Mouse (Mus musculus) MEL (cell line): ENCODE data around the gene Ccr1l1. TPM values are rescaled to one million over a fixed set of nuclear protein-coding genes. Genes with fewer than 3 reads are reported as not detected.
A peak's percentile ranks its signal among the peaks of the same experiment; 100 is the strongest.

Source experiments
- DNase-seq: peaks from one replicate; pipeline ENCODE4 v3.0.0; 2011; ENCODE audit warnings: low read depth, low spot score
- H3K27ac ChIP-seq: 2 replicates; pipeline ENCODE4 v1.5.1; 2012; ENCODE audit warnings: low read depth, mild to moderate bottlenecking, control low read depth, low read length, moderate library complexity; ENCODE audit not compliant: control insufficient read depth
- H3K27me3 ChIP-seq, 2 experiments: fragments of 150-350 bp in 1 of 2; sonication (generic) in 1 of 2; 2 replicates each; pipeline ENCODE4 v1.6.1; 2012; ENCODE audit warnings: low read length in 2 of 2, mild to moderate bottlenecking in 2 of 2, improper control_type of control experiment in 1 of 2, moderate library complexity in 1 of 2; ENCODE audit not compliant: insufficient read depth in 2 of 2, control insufficient read depth in 1 of 2
- H3K36me3 ChIP-seq, 2 experiments: 2 replicates each; pipeline ENCODE4 v1.6.1; 2012 to 2014; ENCODE audit warnings: low read length in 2 of 2, improper control_type of control experiment in 1 of 2, inconsistent platforms in 1 of 2, mild to moderate bottlenecking in 1 of 2; ENCODE audit not compliant: insufficient read depth in 2 of 2, control insufficient read depth in 1 of 2
- H3K4me1 ChIP-seq, 2 experiments: fragments of 150-350 bp in 1 of 2; sonication (generic) in 1 of 2; 2 replicates each; pipeline ENCODE4 v1.6.1; 2012; ENCODE audit warnings: low read length in 2 of 2, improper control_type of control experiment in 1 of 2, mild to moderate bottlenecking in 1 of 2; ENCODE audit not compliant: insufficient read depth in 2 of 2, control insufficient read depth in 1 of 2
- H3K4me3 ChIP-seq, 2 experiments: fragments of 150-350 bp in 1 of 2; sonication (generic) in 1 of 2; 2 replicates each; pipeline ENCODE4 v1.5.1; 2012; ENCODE audit warnings: low read depth in 2 of 2, low read length in 2 of 2, mild to moderate bottlenecking in 2 of 2, moderate library complexity in 2 of 2, control low read depth in 1 of 2, improper control_type of control experiment in 1 of 2; ENCODE audit not compliant: control insufficient read depth in 1 of 2, insufficient read depth in 1 of 2
- H3K79me2 ChIP-seq: 2 replicates; pipeline ENCODE4 v1.6.1; 2012; ENCODE audit warnings: mild to moderate bottlenecking, low read length, moderate library complexity; ENCODE audit not compliant: control insufficient read depth, poor library complexity, insufficient read depth
- H3K9ac ChIP-seq: 2 replicates; pipeline ENCODE4 v1.6.1; 2012; ENCODE audit warnings: low read depth, mild to moderate bottlenecking, control low read depth, low read length, moderate library complexity; ENCODE audit not compliant: control insufficient read depth, poor library complexity, severe bottlenecking
- H3K9me3 ChIP-seq: fragments of 150-350 bp; sonication (generic); replicated peaks from 2 replicates; pipeline ENCODE4 v1.6.1; 2012; ENCODE audit warnings: mild to moderate bottlenecking, low read length, improper control_type of control experiment, moderate library complexity; ENCODE audit not compliant: insufficient read depth
- BHLHE40 ChIP-seq: IDR thresholded peaks from 2 replicates; pipeline ENCODE4 v1.6.1; 2012; ENCODE audit warnings: low read depth, mild to moderate bottlenecking, inconsistent platforms, low read length, improper control_type of control experiment, borderline replicate concordance
- CHD1 ChIP-seq: IDR thresholded peaks from 2 replicates; pipeline ENCODE4 v1.6.1; 2012; ENCODE audit warnings: low read depth, mild to moderate bottlenecking, inconsistent platforms, low read length, improper control_type of control experiment
- CHD2 ChIP-seq: IDR thresholded peaks from 2 replicates; pipeline ENCODE4 v1.6.1; 2011; ENCODE audit warnings: low read length, improper control_type of control experiment
- CTCF ChIP-seq, 3 experiments: IDR thresholded peaks in 2 of 3; conservative IDR thresholded peaks in 1 of 3; 2 replicates each; pipeline ENCODE4 v1.5.1; 2011 to 2012; ENCODE audit warnings: low read length in 3 of 3, low read depth in 2 of 3, mild to moderate bottlenecking in 2 of 3, improper control_type of control experiment in 1 of 3, inconsistent platforms in 1 of 3, mixed read lengths in 1 of 3, moderate library complexity in 1 of 3; ENCODE audit not compliant: control insufficient read depth in 1 of 3, insufficient read depth in 1 of 3, poor library complexity in 1 of 3, severe bottlenecking in 1 of 3
- ELF1 ChIP-seq: IDR thresholded peaks from 2 replicates; pipeline ENCODE4 v1.6.1; 2014; ENCODE audit warnings: low read depth, mild to moderate bottlenecking, inconsistent platforms, low read length, improper control_type of control experiment, moderate library complexity
- EP300 ChIP-seq, 2 experiments: IDR thresholded peaks; 2 replicates each; pipeline ENCODE4 v1.6.1; 2011; ENCODE audit warnings: improper control_type of control experiment in 2 of 2, low read length in 2 of 2, low read depth in 1 of 2, mild to moderate bottlenecking in 1 of 2
- ETS1 ChIP-seq: IDR thresholded peaks from 2 replicates; pipeline ENCODE4 v1.6.1; 2012; ENCODE audit warnings: low read depth, mild to moderate bottlenecking, inconsistent platforms, low read length, improper control_type of control experiment, moderate library complexity
- GABPA ChIP-seq: IDR thresholded peaks from 2 replicates; pipeline ENCODE4 v1.6.1; 2012; ENCODE audit warnings: low read depth, mild to moderate bottlenecking, inconsistent platforms, low read length, improper control_type of control experiment, moderate library complexity
- GATA1 ChIP-seq: IDR thresholded peaks from 2 replicates; pipeline ENCODE4 v1.6.1; 2011; ENCODE audit warnings: low read depth, low read length, improper control_type of control experiment
- HCFC1 ChIP-seq: IDR thresholded peaks from 2 replicates; pipeline ENCODE4 v1.6.1; 2012; ENCODE audit warnings: low read depth, mild to moderate bottlenecking, inconsistent platforms, low read length, improper control_type of control experiment, moderate library complexity
- JUND ChIP-seq: IDR thresholded peaks from 2 replicates; pipeline ENCODE4 v1.6.1; 2011; ENCODE audit warnings: low read depth, mild to moderate bottlenecking, improper control_type of control experiment, low read length
- KAT2A ChIP-seq: conservative IDR thresholded peaks from 2 replicates; pipeline ENCODE4 v1.6.1; 2012; ENCODE audit warnings: low read depth, low read length, improper control_type of control experiment, inconsistent platforms
- MAX ChIP-seq: IDR thresholded peaks from 2 replicates; pipeline ENCODE4 v1.6.1; 2011; ENCODE audit warnings: low read length, improper control_type of control experiment
- MAZ ChIP-seq: IDR thresholded peaks from 2 replicates; pipeline ENCODE4 v1.6.1; 2012; ENCODE audit warnings: low read depth, mild to moderate bottlenecking, inconsistent platforms, low read length, improper control_type of control experiment
- MEF2A ChIP-seq: IDR thresholded peaks from 2 replicates; pipeline ENCODE4 v1.6.1; 2014; ENCODE audit warnings: low read depth, mild to moderate bottlenecking, inconsistent platforms, low read length, improper control_type of control experiment; ENCODE audit not compliant: poor library complexity, insufficient replicate concordance, severe bottlenecking; ENCODE audit errors: extremely low read depth
- MXI1 ChIP-seq: IDR thresholded peaks from 2 replicates; pipeline ENCODE4 v1.6.1; 2011; ENCODE audit warnings: mild to moderate bottlenecking, low read depth, low read length, improper control_type of control experiment
- NELFE ChIP-seq: IDR thresholded peaks from 2 replicates; pipeline ENCODE4 v1.6.1; 2011; ENCODE audit warnings: low read depth, low read length, improper control_type of control experiment
- NRF1 ChIP-seq: IDR thresholded peaks from 2 replicates; pipeline ENCODE4 v1.6.1; 2014; ENCODE audit warnings: low read depth, mild to moderate bottlenecking, inconsistent platforms, low read length, improper control_type of control experiment, moderate library complexity; ENCODE audit not compliant: poor library complexity, insufficient read depth, severe bottlenecking
- POLR2A ChIP-seq, 2 experiments: IDR thresholded peaks; 2 replicates each; pipeline ENCODE4 v1.6.1; 2011 to 2012; ENCODE audit warnings: low read length in 2 of 2, mild to moderate bottlenecking in 2 of 2, control low read depth in 1 of 2, improper control_type of control experiment in 1 of 2, low read depth in 1 of 2, moderate library complexity in 1 of 2; ENCODE audit not compliant: control insufficient read depth in 1 of 2, insufficient read depth in 1 of 2, poor library complexity in 1 of 2
- POLR2AphosphoS2 ChIP-seq: IDR thresholded peaks from 2 replicates; pipeline ENCODE4 v1.6.1; 2011; ENCODE audit warnings: low read length, improper control_type of control experiment
- RAD21 ChIP-seq: IDR thresholded peaks from 2 replicates; pipeline ENCODE4 v1.6.1; 2011; ENCODE audit warnings: mild to moderate bottlenecking, low read depth, low read length, improper control_type of control experiment
- SMC3 ChIP-seq: IDR thresholded peaks from 2 replicates; pipeline ENCODE4 v1.6.1; 2011; ENCODE audit warnings: low read depth, low read length, improper control_type of control experiment
- TCF12 ChIP-seq: IDR thresholded peaks from 2 replicates; pipeline ENCODE4 v1.6.1; 2014; ENCODE audit warnings: low read depth, mild to moderate bottlenecking, inconsistent platforms, low read length, improper control_type of control experiment, moderate library complexity
- USF1 ChIP-seq: IDR thresholded peaks from 2 replicates; pipeline ENCODE4 v1.6.1; 2014; ENCODE audit warnings: low read depth, mild to moderate bottlenecking, inconsistent platforms, low read length, improper control_type of control experiment, moderate library complexity
- USF2 ChIP-seq, 2 experiments: IDR thresholded peaks; 2 replicates each; pipeline ENCODE4 v1.6.1; 2011 to 2012; ENCODE audit warnings: improper control_type of control experiment in 2 of 2, low read length in 2 of 2, borderline replicate concordance in 1 of 2, inconsistent platforms in 1 of 2, low read depth in 1 of 2, mild to moderate bottlenecking in 1 of 2; ENCODE audit not compliant: insufficient read depth in 1 of 2
- ZC3H11A ChIP-seq: IDR thresholded peaks from 2 replicates; pipeline ENCODE4 v1.6.1; 2012; ENCODE audit warnings: low read depth, mild to moderate bottlenecking, inconsistent platforms, low read length, improper control_type of control experiment
- ZMIZ1 ChIP-seq: IDR thresholded peaks from 2 replicates; pipeline ENCODE4 v1.6.1; 2012; ENCODE audit warnings: low read depth, mild to moderate bottlenecking, inconsistent platforms, low read length, improper control_type of control experiment, moderate library complexity
- ZNF384 ChIP-seq: IDR thresholded peaks from 2 replicates; pipeline ENCODE4 v1.6.1; 2012; ENCODE audit warnings: low read depth, mild to moderate bottlenecking, inconsistent platforms, low read length, improper control_type of control experiment
- polyA plus RNA-seq, 2 experiments: library from polyadenylated mRNA; stranded (reverse) in 1 of 2; unstranded in 1 of 2; fragments of >175 nt in 1 of 2; fragments of >200 nt in 1 of 2; gene quantifications; 2 replicates each; pipeline versions ENCODE4 v1.2.1 to v1.2.4; 2012; ENCODE audit warnings: low replicate concordance in 2 of 2, low read depth in 1 of 2; ENCODE audit not compliant: insufficient read length in 2 of 2, insufficient read depth in 1 of 2, missing spikeins in 1 of 2
- total RNA-seq: library from RNA; depleted of rRNA; stranded (reverse); fragments of 300-350 nt; gene quantifications from 2 replicates; pipeline ENCODE4 v1.2.3, GENCODE M21; 2012

Gene Ccr1l1
- total and polyA plus RNA-seq, 3 experiments = not detected

DNA sequence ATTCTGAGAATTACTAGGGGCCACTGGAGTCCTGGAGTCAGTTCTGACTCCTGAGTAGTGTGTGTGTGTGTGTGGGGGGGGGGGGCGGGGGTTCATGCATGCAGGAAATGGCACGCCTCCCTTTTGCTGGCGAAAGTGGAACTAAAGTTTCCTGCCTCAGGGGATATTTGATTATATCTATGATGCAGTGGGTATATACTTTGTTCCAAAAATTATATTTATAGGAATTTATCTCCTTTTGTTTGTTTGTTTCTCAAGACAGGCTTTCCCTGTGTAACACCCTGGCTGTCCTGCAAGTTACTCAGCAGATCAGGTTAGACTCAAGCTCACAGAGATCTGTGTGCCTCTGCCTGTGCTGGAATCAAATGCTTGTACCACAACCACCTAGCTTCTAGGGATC lies 11.5 kb upstream of the Ccr1l1 start:
- peak; percentile 31 for DNase-seq
- no peaks in the 10 kb centered on the region for H3K27me3 ChIP-seq
- no peak overlapping the region; the same call in 1 of the 2 replicates for H3K9ac ChIP-seq
- peak; percentile 30; the same call in 1 of the 2 replicates for TF ChIP-seq ETS1
- no peak for TF ChIP-seq MEF2A
- TF ChIP-seq MAX = no peak
- TF ChIP-seq GABPA = no peak
- TF ChIP-seq SMC3 = no peak
- no peak for TF ChIP-seq NRF1
- TF ChIP-seq ELF1 = no peak
- TF ChIP-seq ZC3H11A = no peak
- no peak for TF ChIP-seq RAD21
- no peak for TF ChIP-seq USF2 (IDR thresholded peaks at IDR 0.05; ENCODE audit: borderline replicate concordance in 1 of 2, insufficient read depth in 1 of 2, low read depth in 1 of 2, low read length in 2 of 2)
- no peak for TF ChIP-seq POLR2A (IDR thresholded peaks at IDR 0.05; ENCODE audit: control insufficient read depth in 1 of 2, insufficient read depth in 1 of 2, low read depth in 1 of 2, low read length in 2 of 2, poor library complexity in 1 of 2)
- TF ChIP-seq CHD1 = no peak
- no peak for TF ChIP-seq GATA1
- peak in 1 of 2 experiments; percentile 33; a peak in 2 of 4 replicates for TF ChIP-seq EP300 (IDR thresholded peaks at IDR 0.05; ENCODE audit: low read depth in 1 of 2, low read length in 2 of 2)
- no peak for TF ChIP-seq POLR2AphosphoS2
- no peak for TF ChIP-seq BHLHE40
- H3K9me3 ChIP-seq = no peaks in the 10 kb centered on the region
- peaks cover 16 to 32% of the 10 kb centered on the region in 2 experiments for H3K4me1 ChIP-seq
- no peak overlapping the region for H3K4me3 ChIP-seq
- peaks cover 0 to 44% of the 10 kb centered on the region in 2 experiments; a peak in 2 of 4 replicates for H3K36me3 ChIP-seq
- no peak overlapping the region for H3K27ac ChIP-seq
- H3K79me2 ChIP-seq = no peaks in the 10 kb centered on the region

- peak; percentile 92 for DNase-seq
- Histone ChIP-seq H3K27ac (peak overlapping the region; percentile 48), H3K4me3 (no peak overlapping the region; a peak in 1 of 4 replicates), H3K36me3 (peaks cover 0 to 67% of the 10 kb centered on the region in 2 experiments; a peak in 2 of 4 replicates), H3K9ac (peak overlapping the region; percentile 20; the same call in 1 of the 2 replicates), H3K79me2 (no peaks in the 10 kb centered on the region), H3K9me3 (no peaks in the 10 kb centered on the region), H3K4me1 (peaks cover 38 to 47% of the 10 kb centered on the region in 2 experiments), H3K27me3 (no peaks in the 10 kb centered on the region)
- no peak for TF ChIP-seq CHD1
- no peak for TF ChIP-seq KAT2A
- peak in 1 of 2 experiments; percentile 82; a peak in 3 of 4 replicates for TF ChIP-seq EP300 (IDR thresholded peaks at IDR 0.05; ENCODE audit: low read depth in 1 of 2, low read length in 2 of 2)
- no peak for TF ChIP-seq NELFE
- TF ChIP-seq JUND = no peak
- 0 out of 2 replicates have a peak, but pooled peaks have one; percentile 39 for TF ChIP-seq HCFC1
- TF ChIP-seq BHLHE40 = no peak
- TF ChIP-seq MXI1 = no peak
- no peak for TF ChIP-seq USF2 (IDR thresholded peaks at IDR 0.05; ENCODE audit: borderline replicate concordance in 1 of 2, insufficient read depth in 1 of 2, low read depth in 1 of 2, low read length in 2 of 2)
- no peak for TF ChIP-seq MEF2A
- TF ChIP-seq USF1 = no peak
- TF ChIP-seq MAX = no peak
- no peak for TF ChIP-seq MAZ
- TF ChIP-seq CTCF (IDR thresholded peaks at IDR 0.05 in 2 of 3, conservative IDR thresholded peaks at IDR 0.05 in 1 of 3; ENCODE audit: control insufficient read depth in 1 of 3, insufficient read depth in 1 of 3, low read depth in 2 of 3, low read length in 3 of 3, poor library complexity in 1 of 3, severe bottlenecking in 1 of 3) = peak in 2 of 3 experiments; percentile 36 to 94; a peak in 4 of 6 replicates
- no peak for TF ChIP-seq POLR2AphosphoS2
- no peak for TF ChIP-seq NRF1
- TF ChIP-seq ZNF384 = no peak
- peak; percentile 76 for TF ChIP-seq TCF12
- peak; percentile 42 for TF ChIP-seq ELF1
- peak; percentile 80 for TF ChIP-seq GATA1
- peak; percentile 95 for TF ChIP-seq SMC3
- no peak for TF ChIP-seq CHD2
- no peak for TF ChIP-seq ZMIZ1
These were observed 8.0 kb upstream of the Ccr1l1 start for GRCm38 (mm10) chr9:123986217-123986616.
